Mouse (Mus musculus): ENCODE data around the gene Ntsr2.

The Ntsr2 gene

DNA sequence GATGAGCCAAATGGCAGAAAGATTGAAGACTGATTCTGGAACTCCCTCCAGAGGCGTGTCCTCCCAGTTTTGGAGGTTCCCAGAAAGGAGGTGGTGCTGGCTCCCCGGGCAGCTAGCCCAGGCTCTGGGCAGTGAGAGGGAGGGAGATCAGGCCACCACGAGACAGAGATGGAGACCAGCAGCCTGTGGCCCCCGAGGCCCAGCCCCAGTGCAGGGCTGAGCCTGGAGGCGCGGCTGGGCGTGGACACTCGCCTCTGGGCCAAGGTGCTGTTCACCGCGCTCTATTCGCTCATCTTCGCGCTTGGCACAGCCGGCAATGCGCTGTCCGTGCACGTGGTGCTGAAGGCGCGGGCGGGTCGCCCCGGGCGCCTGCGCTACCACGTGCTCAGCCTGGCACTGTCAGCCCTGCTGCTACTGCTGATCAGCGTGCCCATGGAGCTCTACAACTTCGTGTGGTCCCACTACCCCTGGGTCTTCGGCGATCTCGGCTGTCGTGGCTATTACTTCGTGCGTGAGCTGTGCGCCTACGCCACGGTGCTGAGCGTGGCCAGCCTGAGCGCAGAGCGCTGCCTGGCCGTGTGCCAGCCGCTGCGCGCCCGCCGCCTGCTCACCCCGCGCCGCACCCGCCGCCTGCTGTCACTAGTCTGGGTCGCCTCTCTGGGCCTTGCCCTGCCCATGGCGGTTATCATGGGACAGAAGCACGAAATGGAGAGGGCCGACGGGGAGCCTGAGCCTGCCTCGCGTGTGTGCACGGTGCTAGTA lies at the start of gene Ntsr2:
TSS of gene Ntsr2 (plus strand) at position 51 of the 762 bp plus-strand sequence.
- POLR2A ChIA-PET: no interaction called here
- CTCF ChIA-PET: interaction anchor here in 1 of 4 experiments (1.4 kb wide), 1 partner anchor 12 kb away, joined by 3 read pairs; no protein-coding TSS in a partner anchor

DNA sequence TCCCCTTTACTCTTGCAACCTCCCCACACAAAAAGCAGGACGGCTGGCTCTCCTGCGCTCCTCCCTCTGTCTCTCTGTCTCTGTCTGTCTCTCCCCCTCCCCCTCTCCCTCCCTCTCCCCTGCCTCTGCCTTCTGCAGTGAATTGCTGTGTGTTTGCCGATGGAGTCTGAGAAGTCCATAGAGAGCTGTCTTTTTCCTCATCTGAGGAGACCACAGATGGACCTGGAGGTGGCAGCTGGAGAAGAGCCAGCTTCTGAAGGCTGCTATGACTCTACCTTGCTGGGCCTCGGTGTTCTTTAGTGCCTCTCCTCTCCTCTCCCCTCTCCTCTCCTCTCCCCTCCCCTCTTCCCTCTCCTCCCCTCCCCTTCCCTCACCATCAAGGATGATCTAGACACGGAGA lies 47.6 kb upstream of the Ntsr2 start:
- ChIA-PET CTCF (interaction anchor here in 3 of 4 experiments (0.6 to 1.3 kb wide), 6 partner anchors 29 to 527 kb away, joined by 3 to 4 read pairs (median 3); no protein-coding TSS in a partner anchor), POLR2A (interaction anchor here in 2 of 4 experiments (1.0 to 2.2 kb wide), 3 partner anchors 9 to 14 kb away, joined by 3 to 8 read pairs (median 4); no protein-coding TSS in a partner anchor)

GRCm38 (mm10) chr12:16610936-16611335 lies 42.2 kb upstream of the Ntsr2 start, which contains the start of gene Lpin1:
TSS of gene Lpin1 (minus strand) at chr12:16610966.
- ChIA-PET POLR2A (no interaction called here), CTCF (interaction anchor here in 1 of 4 experiments (1.8 kb wide), 1 partner anchor 42 kb away, joined by 4 read pairs; no protein-coding TSS in a partner anchor)

DNA sequence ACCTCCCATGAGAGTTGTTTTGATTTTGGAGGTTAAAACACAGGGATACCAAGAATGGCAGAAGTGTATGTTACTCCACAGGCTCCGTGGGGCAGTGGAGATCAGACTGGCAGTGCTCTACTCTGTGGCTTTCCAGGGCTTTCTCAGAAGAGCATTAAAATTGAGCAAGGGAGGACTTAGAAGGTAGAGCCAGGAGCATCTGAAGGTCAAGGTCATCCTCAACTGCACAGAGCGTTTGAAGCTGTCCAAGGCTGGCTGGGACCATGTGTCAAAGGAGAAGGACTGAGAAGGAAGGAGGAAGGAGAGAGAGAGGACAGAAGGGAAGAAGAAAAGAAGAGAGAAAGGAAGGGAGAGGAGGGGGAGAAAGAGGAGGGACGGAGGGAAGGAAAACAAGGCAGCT lies 38.6 kb upstream of the Ntsr2 start:
- ChIA-PET POLR2A (interaction anchor here in 3 of 4 experiments (0.6 to 1.7 kb wide), 4 partner anchors 9 to 89 kb away, joined by 3 to 5 read pairs (median 4); no protein-coding TSS in a partner anchor), CTCF (interaction anchor here in 2 of 4 experiments (1.2 to 1.5 kb wide), 2 partner anchors 46 to 140 kb away, joined by 3 to 4 read pairs; no protein-coding TSS in a partner anchor)

DNA sequence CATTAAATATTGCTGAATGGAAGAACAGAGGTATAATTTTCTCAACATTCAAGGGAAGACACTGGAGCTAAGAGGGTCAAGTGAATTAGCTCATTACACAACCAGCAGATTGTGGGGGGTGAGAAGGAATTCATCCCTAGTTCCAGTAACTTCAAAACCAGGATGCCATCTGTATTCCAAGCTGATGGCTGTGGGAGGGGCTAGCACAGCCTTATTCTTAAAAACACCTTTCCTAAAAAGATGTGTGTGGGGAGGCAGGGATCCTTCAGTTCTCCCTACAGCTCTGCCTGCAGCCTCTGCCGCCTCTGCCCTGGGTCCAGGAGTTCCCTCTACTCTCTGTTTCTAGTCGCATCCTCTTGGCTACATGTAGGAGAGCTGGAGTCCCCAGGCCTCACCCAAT lies 37.4 kb upstream of the Ntsr2 start:
- POLR2A ChIA-PET: interaction anchor here in 2 of 4 experiments (0.6 to 1.5 kb wide), 4 partner anchors 15 to 58 kb away, joined by 3 to 6 read pairs (median 4); no protein-coding TSS in a partner anchor

DNA sequence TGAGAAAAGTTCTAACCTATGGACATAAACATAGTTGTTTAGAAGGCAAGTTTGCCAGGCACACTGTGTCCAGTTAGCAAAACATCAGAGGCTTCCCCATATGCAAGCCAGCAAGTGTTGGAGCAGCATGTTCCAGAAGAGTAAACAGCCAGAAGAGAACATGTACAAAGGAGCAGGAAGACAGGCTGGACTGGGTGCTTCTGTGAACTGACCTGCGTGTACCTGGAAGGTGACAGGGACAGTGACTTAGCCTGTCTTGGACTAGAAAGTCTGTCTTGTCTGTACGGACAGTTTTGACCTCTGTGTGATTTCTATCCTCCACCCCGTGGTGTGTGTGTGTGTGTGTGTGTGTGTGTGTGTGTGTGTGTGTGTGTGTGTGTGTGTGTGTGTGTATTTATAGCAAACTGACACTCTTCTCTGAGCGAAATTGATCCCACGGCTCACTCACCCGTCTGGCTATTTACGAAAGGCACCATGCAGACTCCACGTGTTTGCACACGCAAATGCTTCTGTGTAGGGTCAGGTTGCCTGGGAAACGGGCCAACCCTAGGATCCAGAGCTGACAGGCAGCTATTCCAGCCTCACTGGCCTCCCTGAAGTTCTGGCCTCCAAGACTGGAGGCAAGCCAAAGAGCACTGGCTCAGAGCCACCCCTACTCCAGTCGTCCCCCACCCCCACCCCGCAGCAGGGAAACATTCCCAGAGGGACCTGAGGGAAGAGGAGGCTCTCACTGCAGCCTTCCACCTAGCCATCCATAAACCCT lies 34.5 kb upstream of the Ntsr2 start:
- ChIA-PET CTCF (interaction anchor here in 2 of 4 experiments (0.6 to 1.2 kb wide), 4 partner anchors 20 to 50 kb away, joined by 3 to 7 read pairs (median 5); no protein-coding TSS in a partner anchor), POLR2A (interaction anchor here in 2 of 4 experiments (0.6 to 2.4 kb wide), 3 partner anchors 11 to 1527 kb away, joined by 3 to 15 read pairs (median 3); no protein-coding TSS in a partner anchor)

More for the DNA sequence above, 37.4 kb upstream of the Ntsr2 start:
- CTCF ChIA-PET: interaction anchor here in 1 of 4 experiments (1.4 to 1.5 kb wide), 2 partner anchors 16 to 47 kb away, joined by 4 to 5 read pairs; no protein-coding TSS in a partner anchor

GRCm38 (mm10) chr12:16619453-16619852 lies 33.7 kb upstream of the Ntsr2 start:
- POLR2A ChIA-PET: interaction anchor here in 2 of 4 experiments (0.6 to 2.4 kb wide), 4 partner anchors 11 to 1528 kb away, joined by 3 to 15 read pairs (median 3); no protein-coding TSS in a partner anchor
- CTCF ChIA-PET: interaction anchor here in 2 of 4 experiments (0.6 to 1.3 kb wide), 4 partner anchors 15 to 41 kb away, joined by 3 to 7 read pairs (median 5); no protein-coding TSS in a partner anchor

- CTCF ChIA-PET: interaction anchor here in 1 of 4 experiments (1.3 kb wide), 1 partner anchor 14 kb away, joined by 3 read pairs; no protein-coding TSS in a partner anchor
- POLR2A ChIA-PET: interaction anchor here in 2 of 4 experiments (0.9 to 2.4 kb wide), 3 partner anchors 10 to 14 kb away, joined by 3 to 15 read pairs (median 8); no protein-coding TSS in a partner anchor
Observed at GRCm38 (mm10) chr12:16620230-16620629, 33.0 kb upstream of the Ntsr2 start.

- CTCF ChIA-PET: interaction anchor here in 3 of 4 experiments (0.5 to 1.5 kb wide), 5 partner anchors 8 to 67 kb away, joined by 3 to 8 read pairs (median 4); no protein-coding TSS in a partner anchor
- POLR2A ChIA-PET: interaction anchor here in 3 of 4 experiments (0.6 to 3.2 kb wide), 7 partner anchors 8 to 602 kb away, joined by 3 to 15 read pairs (median 3); no protein-coding TSS in a partner anchor
Observed at GRCm38 (mm10) chr12:16630152-16630865, 22.9 kb upstream of the Ntsr2 start.

- POLR2A ChIA-PET: interaction anchor here in 2 of 4 experiments (0.6 to 3.2 kb wide), 5 partner anchors 8 to 319 kb away, joined by 3 to 15 read pairs (median 3); no protein-coding TSS in a partner anchor
Observed at GRCm38 (mm10) chr12:16630866-16631185, 22.4 kb upstream of the Ntsr2 start.

GRCm38 (mm10) chr12:16631423-16631822 lies 21.8 kb upstream of the Ntsr2 start:
- ChIA-PET CTCF (interaction anchor here in 2 of 4 experiments (0.6 to 1.3 kb wide), 3 partner anchors 16 to 165 kb away, joined by 3 to 5 read pairs (median 4); no protein-coding TSS in a partner anchor), POLR2A (interaction anchor here in 1 of 4 experiments (1.0 to 3.2 kb wide), 3 partner anchors 11 to 63 kb away, joined by 3 to 15 read pairs (median 3); no protein-coding TSS in a partner anchor)

More at GRCm38 (mm10) chr12:16630866-16631185, 22.4 kb upstream of the Ntsr2 start:
- CTCF ChIA-PET: interaction anchor here in 2 of 4 experiments (1.0 to 1.3 kb wide), 4 partner anchors 9 to 62 kb away, joined by 3 to 8 read pairs (median 4); no protein-coding TSS in a partner anchor

- ChIA-PET CTCF (interaction anchor here (0.5 to 2.3 kb wide), 9 partner anchors 9 to 82 kb away, joined by 3 to 25 read pairs (median 9); no protein-coding TSS in a partner anchor), POLR2A (no interaction called here)
Observed at GRCm38 (mm10) chr12:16633235-16633634, 19.9 kb upstream of the Ntsr2 start.

GRCm38 (mm10) chr12:16634075-16634813 lies 18.9 kb upstream of the Ntsr2 start:
- ChIA-PET POLR2A (interaction anchor here in 2 of 4 experiments (1.3 to 1.4 kb wide), 2 partner anchors 14 to 66 kb away, joined by 3 to 4 read pairs; no protein-coding TSS in a partner anchor), CTCF (interaction anchor here (0.6 to 2.3 kb wide), 27 partner anchors 8 to 1282 kb away, joined by 3 to 25 read pairs (median 4); no protein-coding TSS in a partner anchor)

DNA sequence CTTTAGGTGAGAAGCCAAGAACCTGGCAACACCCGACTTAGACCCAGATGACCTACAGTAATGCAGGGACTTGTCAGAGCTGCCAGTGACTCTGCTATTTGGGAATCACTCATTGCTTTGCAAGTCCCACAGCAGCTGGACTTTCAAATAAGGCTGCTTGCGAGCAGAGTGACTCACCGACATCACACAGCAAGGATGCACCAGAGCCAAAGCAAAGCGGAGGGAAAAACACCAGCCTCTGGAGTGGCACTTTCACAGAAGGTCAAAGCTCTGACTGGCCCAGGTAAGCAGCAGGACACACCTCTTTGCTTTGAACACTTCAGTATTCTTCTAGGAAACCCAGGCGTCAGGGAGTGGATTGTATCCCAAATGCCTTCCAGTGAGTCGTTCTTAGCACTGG lies 17.4 kb upstream of the Ntsr2 start:
- ChIA-PET CTCF (interaction anchor here (0.6 to 3.3 kb wide), 5 partner anchors 32 to 73 kb away, joined by 3 to 11 read pairs (median 6); no protein-coding TSS in a partner anchor), POLR2A (interaction anchor here in 1 of 4 experiments (0.6 kb wide), 1 partner anchor 74 kb away, joined by 3 read pairs; no protein-coding TSS in a partner anchor)

GRCm38 (mm10) chr12:16639078-16639771 lies 14.0 kb upstream of the Ntsr2 start:
- POLR2A ChIA-PET: interaction anchor here in 2 of 4 experiments (0.5 to 0.8 kb wide), 3 partner anchors 84 to 239 kb away, joined by 3 to 5 read pairs (median 3); no protein-coding TSS in a partner anchor
- CTCF ChIA-PET: interaction anchor here (0.5 to 3.4 kb wide), 16 partner anchors 18 to 932 kb away, joined by 3 to 19 read pairs (median 3); no protein-coding TSS in a partner anchor

All from embryonic stem cell, embryonic (primary cell).